Mouse (Mus musculus) thymus, adult 2 months (tissue): ENCODE results near the gene Siva1. TPM values are rescaled to one million over a fixed set of nuclear protein-coding genes. Genes with fewer than 3 reads are reported as not detected.
A peak's percentile ranks its signal among the peaks of the same experiment; 100 is the strongest.

Experiments
- DNase-seq: peaks from one replicate; pipeline ENCODE4 v3.0.0; 2021
- H3K27ac ChIP-seq: fragments of 200-500 bp; 2 replicates; pipeline ENCODE4 v1.5.1; 2012; ENCODE audit warnings: low read length, control low read depth; ENCODE audit not compliant: control insufficient read depth, insufficient read depth
- H3K27me3 ChIP-seq: fragments of 200-500 bp; 2 replicates; pipeline ENCODE4 v1.6.1; 2012; ENCODE audit warnings: mild to moderate bottlenecking, low read length, moderate library complexity, mixed read lengths; ENCODE audit not compliant: control insufficient read depth, insufficient read depth
- H3K36me3 ChIP-seq: fragments of 200-500 bp; 2 replicates; pipeline ENCODE4 v1.6.1; 2012; ENCODE audit warnings: mild to moderate bottlenecking, low read length, moderate library complexity; ENCODE audit not compliant: control insufficient read depth, insufficient read depth
- H3K4me1 ChIP-seq: fragments of 200-500 bp; replicated peaks from 2 replicates; pipeline ENCODE4 v1.6.1; 2012; ENCODE audit warnings: low read length; ENCODE audit not compliant: control insufficient read depth, insufficient read depth
- H3K4me3 ChIP-seq: fragments of 200-500 bp; 2 replicates; pipeline ENCODE4 v1.5.1; 2012; ENCODE audit warnings: mild to moderate bottlenecking, low read length, control low read depth, moderate library complexity; ENCODE audit not compliant: control insufficient read depth, insufficient read depth
- CTCF ChIP-seq: fragments of 200-500 bp; IDR thresholded peaks from 2 replicates; pipeline ENCODE4 v1.5.1; 2012; ENCODE audit warnings: mild to moderate bottlenecking, control low read depth, low read length, moderate library complexity, borderline replicate concordance; ENCODE audit not compliant: control insufficient read depth, poor library complexity, insufficient read depth; ENCODE audit errors: extremely low read depth
- POLR2A ChIP-seq: fragments of 200-500 bp; IDR thresholded peaks from 2 replicates; pipeline ENCODE4 v1.6.1; 2012; ENCODE audit warnings: mild to moderate bottlenecking, low read length, control low read depth, moderate library complexity; ENCODE audit not compliant: control insufficient read depth, poor library complexity, insufficient read depth; ENCODE audit errors: extremely low read depth
- WGBS: fragments of 180-500 bp; shearing (Covaris S2); methylation state at CpG from one replicate; pipeline ENCODE4 v1.1.7; 2018; 5-methylcytosine and 5-hydroxymethylcytosine counted together
- polyA plus RNA-seq: library from polyadenylated mRNA; depleted of rRNA; stranded (reverse); fragments of >200 nt; gene quantifications from 2 replicates; pipeline ENCODE4 v1.2.3, GENCODE M21; 2012; rRNA removed

The Siva1 gene
- 131 and 134 TPM in 2 replicates for polyA plus RNA-seq

DNA sequence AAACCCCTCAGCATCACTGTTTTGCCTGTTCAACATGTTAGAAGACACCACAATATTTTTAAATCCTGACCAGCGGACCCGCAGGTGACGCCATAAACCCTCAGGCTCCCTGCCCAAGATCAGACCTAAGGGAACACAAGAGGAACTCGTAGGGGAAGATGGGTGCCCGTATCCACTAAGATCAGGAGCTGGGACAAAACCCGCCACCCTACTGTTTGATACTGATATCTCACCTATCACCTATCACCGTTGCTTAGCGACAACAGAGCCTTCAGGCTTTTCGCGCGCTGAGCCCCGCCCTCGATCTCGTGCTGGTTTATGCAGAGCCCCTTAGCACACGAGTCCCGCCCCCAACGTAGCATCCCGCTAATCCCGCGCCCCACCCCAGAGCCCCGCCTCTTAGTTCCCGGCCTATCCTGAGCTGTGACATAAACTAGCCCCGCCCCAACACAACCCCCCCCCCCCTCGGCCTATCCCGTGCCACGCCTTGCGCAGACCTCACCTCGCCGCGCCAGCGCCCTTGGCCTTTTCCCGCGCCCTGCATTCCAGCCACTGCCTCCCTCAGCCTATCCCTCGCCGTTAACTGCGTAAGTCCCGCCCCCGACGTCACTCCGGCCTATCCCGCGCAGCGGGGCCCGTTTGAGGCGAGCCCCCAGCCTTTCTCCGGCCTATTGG is at the start of gene Siva1:
Siva1 (plus strand) TSS at position 500 of the 675 bp plus-strand sequence.
- Histone ChIP-seq H3K36me3 (no peaks in the 10 kb centered on the region), H3K4me1 (peaks cover 37% of the 10 kb centered on the region), H3K27ac (no peak within 1 kb of the TSS), H3K27me3 (no peaks in the 10 kb centered on the region), H3K4me3 (peak within 1 kb of the TSS; percentile 65)
- WGBS, result 1% methylated on average over 45 of the region's 46 CpGs
- peak; percentile 98 for DNase-seq
- TF ChIP-seq POLR2A (no peak), CTCF (0 out of 2 replicates have a peak, but pooled peaks have one; percentile 50)

DNA sequence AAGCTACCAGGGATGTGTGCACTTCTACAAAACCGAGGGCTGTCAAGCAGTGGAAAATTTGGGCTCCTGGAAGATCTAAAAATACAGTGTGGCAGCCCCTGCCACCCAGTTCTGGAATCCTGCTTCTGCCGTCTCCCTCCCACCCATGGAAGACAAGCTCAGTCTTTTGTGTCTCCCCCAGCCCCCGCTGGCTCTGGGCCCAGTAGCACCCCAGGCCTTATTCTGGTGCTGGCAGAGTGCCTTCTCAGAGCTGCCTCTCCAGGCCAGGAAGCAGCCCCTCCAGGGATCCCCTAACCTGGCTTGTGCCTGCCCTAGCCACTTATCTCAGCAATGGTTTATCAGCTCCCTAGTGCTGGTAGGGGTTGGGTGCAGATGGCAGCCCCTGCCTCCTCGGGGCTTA is 49.5 kb upstream of the Siva1 start:
- no peak overlapping the region for H3K4me3 ChIP-seq
- H3K4me1 ChIP-seq, result peaks cover 23% of the 10 kb centered on the region
- H3K27me3 ChIP-seq, result no peaks in the 10 kb centered on the region
- H3K36me3 ChIP-seq, result no peaks in the 10 kb centered on the region
- no peak for DNase-seq
- 73% methylated on average over 4 of the region's 4 CpGs for WGBS
- no peak overlapping the region for H3K27ac ChIP-seq
- no peak for TF ChIP-seq CTCF
- no peak for TF ChIP-seq POLR2A

DNA sequence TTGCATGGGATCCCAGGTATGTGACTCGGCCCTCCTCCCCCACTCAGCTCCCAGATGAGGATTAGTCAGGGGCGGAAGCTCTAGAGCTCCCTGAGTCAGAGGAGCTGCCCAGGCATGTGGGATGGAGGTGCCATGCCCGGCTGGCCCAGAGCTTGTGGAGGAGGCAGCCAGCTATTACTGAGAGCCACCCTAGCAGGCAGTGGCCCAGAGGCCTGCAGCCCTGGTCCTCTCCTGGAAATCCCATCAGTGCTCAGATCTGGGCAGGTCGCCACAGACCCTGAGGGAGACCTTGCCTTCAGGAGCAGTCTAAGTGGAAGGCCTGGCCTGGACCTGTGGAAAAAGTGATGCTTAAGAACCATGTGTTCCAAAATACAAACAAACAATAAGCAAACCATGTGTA is 48.9 kb upstream of the Siva1 start:
- Histone ChIP-seq H3K4me1 (peaks cover 23% of the 10 kb centered on the region), H3K27ac (no peak overlapping the region), H3K4me3 (no peak overlapping the region), H3K27me3 (no peaks in the 10 kb centered on the region), H3K36me3 (no peaks in the 10 kb centered on the region)
- 96% methylated on average over 4 of the region's 4 CpGs for WGBS
- no peak for TF ChIP-seq POLR2A
- TF ChIP-seq CTCF, result no peak
- DNase-seq, result no peak

DNA sequence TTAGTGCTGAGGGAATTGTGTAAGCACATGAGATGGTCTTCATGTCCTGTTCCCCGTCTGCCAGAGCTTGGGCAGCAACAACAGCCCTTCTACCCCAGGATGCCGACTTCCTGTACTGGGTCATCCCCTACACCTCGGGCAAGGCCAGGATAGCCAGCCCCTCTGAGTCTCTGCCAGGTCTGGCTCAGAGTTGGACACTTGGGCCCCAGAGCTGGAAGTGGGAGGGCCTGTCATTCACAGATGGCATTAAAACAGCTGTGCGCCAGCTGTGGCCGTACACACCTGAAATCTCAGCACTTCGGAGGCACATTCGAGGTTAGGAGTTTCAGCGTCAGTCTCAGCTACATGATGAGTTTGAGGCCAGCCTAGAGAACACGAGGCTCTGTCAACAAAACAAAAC is 48.0 kb upstream of the Siva1 start:
- H3K4me3 ChIP-seq, result no peak overlapping the region
- no peak overlapping the region for H3K27ac ChIP-seq
- no peak for TF ChIP-seq CTCF
- TF ChIP-seq POLR2A, result no peak
- H3K36me3 ChIP-seq, result no peaks in the 10 kb centered on the region
- 70% methylated on average over 9 of the region's 9 CpGs for WGBS
- DNase-seq, result no peak
- H3K4me1 ChIP-seq, result peaks cover 23% of the 10 kb centered on the region
- no peaks in the 10 kb centered on the region for H3K27me3 ChIP-seq

DNA sequence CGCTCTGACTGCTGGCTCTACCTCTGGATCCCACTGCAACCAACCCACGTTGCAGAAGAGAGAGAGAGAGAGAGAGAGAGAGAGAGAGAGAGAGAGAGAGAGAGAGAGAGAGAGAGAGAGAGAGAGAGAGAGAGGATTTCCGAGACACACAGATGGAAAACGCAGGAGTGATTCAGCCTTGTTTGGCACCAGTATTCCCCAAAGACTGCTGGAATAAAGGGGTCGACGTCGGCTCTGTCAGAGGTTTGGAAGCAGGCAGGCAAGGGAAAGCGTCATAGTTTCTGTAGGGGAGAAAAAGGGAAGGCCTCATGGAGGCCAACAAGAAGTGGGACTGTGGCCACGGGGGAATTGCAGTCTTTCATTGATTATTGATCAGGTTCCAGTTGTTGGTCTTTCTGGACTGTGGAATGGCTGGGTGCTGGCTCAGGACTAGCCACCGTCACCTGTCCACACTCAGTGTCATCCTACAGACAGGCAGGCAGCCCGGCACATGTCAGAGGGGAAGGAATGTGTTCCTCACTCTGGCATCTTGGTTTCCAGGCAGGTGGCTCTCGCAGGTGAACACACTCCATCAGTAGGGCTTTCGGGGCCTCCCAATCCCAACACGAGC is 47.5 kb upstream of the Siva1 start:
- H3K4me1 ChIP-seq, result peaks cover 23% of the 10 kb centered on the region
- H3K4me3 ChIP-seq, result no peak overlapping the region
- 96% methylated on average over 14 of the region's 14 CpGs for WGBS
- DNase-seq, result no peak
- H3K36me3 ChIP-seq, result no peaks in the 10 kb centered on the region
- H3K27ac ChIP-seq, result no peak overlapping the region
- no peak for TF ChIP-seq CTCF
- TF ChIP-seq POLR2A, result no peak
- H3K27me3 ChIP-seq, result no peaks in the 10 kb centered on the region

DNA sequence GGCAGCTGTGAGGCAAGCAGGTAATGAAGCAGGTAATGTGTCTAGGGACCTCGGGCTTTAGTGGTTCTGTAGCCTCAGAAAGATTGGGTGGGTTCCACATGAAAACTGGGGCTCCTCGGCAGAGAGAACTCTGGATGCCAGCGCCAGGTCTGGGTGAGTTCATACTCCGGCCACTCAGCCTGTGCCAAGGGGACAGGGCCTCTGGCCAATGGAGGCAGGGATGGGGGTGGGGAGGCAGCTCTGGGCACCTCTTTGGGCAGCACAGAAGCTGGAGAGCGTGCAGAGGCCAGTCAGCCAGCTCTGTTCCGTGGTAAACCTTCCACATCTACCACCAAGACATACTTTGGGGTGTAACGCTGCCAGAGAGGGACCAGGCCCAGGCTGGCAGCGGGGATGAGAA is 46.9 kb upstream of the Siva1 start:
- Histone ChIP-seq H3K36me3 (no peaks in the 10 kb centered on the region), H3K27ac (no peak overlapping the region), H3K4me1 (peaks cover 23% of the 10 kb centered on the region), H3K27me3 (no peaks in the 10 kb centered on the region), H3K4me3 (no peak overlapping the region)
- 92% methylated on average over 8 of the region's 8 CpGs for WGBS
- DNase-seq, result no peak
- TF ChIP-seq POLR2A, result no peak
- no peak for TF ChIP-seq CTCF

DNA sequence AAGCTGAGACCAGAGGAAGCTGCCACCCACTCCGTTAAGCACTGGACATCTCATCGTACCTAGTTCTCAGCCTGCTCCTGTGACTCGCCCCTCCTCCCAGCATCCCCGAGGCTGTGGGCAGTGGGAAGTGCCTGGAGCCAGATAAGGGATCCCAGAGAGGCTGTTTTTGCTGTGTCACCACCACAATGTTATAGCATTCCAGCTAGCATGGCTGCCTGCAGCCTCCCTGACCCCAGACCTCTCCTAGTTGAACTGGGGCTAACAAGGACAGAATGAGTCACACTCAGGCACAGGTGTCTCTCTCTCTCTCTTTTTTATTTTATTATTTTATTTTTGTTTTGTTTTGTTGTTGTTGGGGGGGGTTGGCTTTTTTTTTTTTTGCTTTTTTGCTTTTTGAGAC is 45.3 kb upstream of the Siva1 start:
- 30% methylated on average over 4 of the region's 4 CpGs for WGBS
- no peak for DNase-seq
- no peak overlapping the region for H3K27ac ChIP-seq
- H3K27me3 ChIP-seq, result no peaks in the 10 kb centered on the region
- no peaks in the 10 kb centered on the region for H3K36me3 ChIP-seq
- peaks cover 9% of the 10 kb centered on the region for H3K4me1 ChIP-seq
- H3K4me3 ChIP-seq, result no peak overlapping the region
- TF ChIP-seq CTCF (no peak), POLR2A (no peak)
